Mouse (Mus musculus) hindbrain, embryonic 16.5 days (tissue): ENCODE measurements around the gene Nfix. TPM values are rescaled to one million over a fixed set of nuclear protein-coding genes. Genes with fewer than 3 reads are reported as not detected.

ENCODE experiments used
- ATAC-seq: fragments of 200-750 bp; cut with Nextera tagmentation; 2 replicates; pipeline ENCODE4 v1.8.0; 2017; ENCODE audit warnings: moderate TSS enrichment, moderate library complexity
- H3K27ac ChIP-seq: fragments of 300-500 bp; sonication (generic); 2 replicates; pipeline ENCODE4 v1.5.1; 2014; ENCODE audit warnings: low read depth, mild to moderate bottlenecking, control low read depth, low read length, moderate library complexity
- H3K27me3 ChIP-seq: fragments of 300-500 bp; sonication (generic); replicated peaks from 2 replicates; pipeline ENCODE4 v1.6.1; 2014; ENCODE audit warnings: low read length; ENCODE audit not compliant: control insufficient read depth, insufficient read depth
- H3K36me3 ChIP-seq: fragments of 300-500 bp; sonication (generic); 2 replicates; pipeline ENCODE4 v1.6.1; 2014; ENCODE audit warnings: mild to moderate bottlenecking, low read length, moderate library complexity, mixed read lengths; ENCODE audit not compliant: control insufficient read depth, insufficient read depth
- H3K4me1 ChIP-seq: fragments of 300-500 bp; sonication (generic); 2 replicates; pipeline ENCODE4 v1.6.1; 2014; ENCODE audit warnings: low read depth, low read length; ENCODE audit not compliant: control insufficient read depth, insufficient read depth
- H3K4me2 ChIP-seq: fragments of 300-500 bp; sonication (generic); 2 replicates; pipeline ENCODE4 v1.6.1; 2014; ENCODE audit warnings: mild to moderate bottlenecking, low read length, control low read depth, moderate library complexity
- H3K4me3 ChIP-seq: fragments of 300-500 bp; sonication (generic); 2 replicates; pipeline ENCODE4 v1.5.1; 2014; ENCODE audit warnings: mild to moderate bottlenecking, low read length, control low read depth, moderate library complexity
- H3K9ac ChIP-seq: fragments of 300-500 bp; sonication (generic); 2 replicates; pipeline ENCODE4 v1.6.1; 2014; ENCODE audit warnings: low read depth, mild to moderate bottlenecking, control low read depth, low read length, moderate library complexity
- H3K9me3 ChIP-seq: fragments of 300-500 bp; sonication (generic); 2 replicates; pipeline ENCODE4 v1.6.1; 2014; ENCODE audit warnings: mild to moderate bottlenecking, low read length, moderate library complexity; ENCODE audit not compliant: control insufficient read depth
- WGBS: fragments of 180-500 bp; shearing (Covaris S2); extraction: QIAGEN DNeasy Blood & Tissue Kit; methylation state at CpG from one replicate; pipeline ENCODE4 v1.1.7; 2014; 5-methylcytosine and 5-hydroxymethylcytosine counted together
- polyA plus RNA-seq: library from polyadenylated mRNA; unstranded; fragments of >200 nt; fragmentation: Nextera tagmentation; extraction: Ambion mirVana; gene quantifications from 2 replicates; pipeline ENCODE4 v1.2.1, GENCODE M21; 2015

Gene Nfix
- polyA plus RNA-seq, 1 experiment from 2014 or later = 109 TPM

DNA sequence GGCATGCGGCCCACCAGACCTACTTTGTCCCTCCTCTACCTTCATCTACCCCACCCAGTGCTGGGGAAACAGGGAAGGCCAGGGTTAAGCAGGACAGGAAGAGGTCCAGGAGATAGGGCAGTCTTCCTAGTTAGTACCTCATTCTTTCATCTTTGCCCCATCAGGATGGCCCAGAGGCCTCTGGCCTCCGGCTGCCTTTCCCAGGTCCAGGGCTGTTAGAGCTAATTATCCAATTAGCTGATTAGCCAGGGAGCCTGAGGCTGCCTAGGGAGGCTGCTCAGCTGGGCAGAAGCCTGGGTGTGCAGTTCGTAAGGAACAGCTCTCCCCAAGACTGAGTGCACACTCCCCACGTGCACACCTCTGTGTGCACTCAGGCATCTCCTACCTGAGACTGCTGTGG is 86.8 kb downstream of the Nfix start:
- H3K9me3 ChIP-seq = no peaks in the 10 kb centered on the region
- 45% methylated on average over 4 of the region's 4 CpGs for WGBS
- H3K27ac ChIP-seq = peak overlapping the region; percentile 73
- no peak overlapping the region for H3K9ac ChIP-seq
- no peak overlapping the region for H3K4me2 ChIP-seq
- peaks cover 39% of the 10 kb centered on the region for H3K4me1 ChIP-seq
- no peak overlapping the region for H3K4me3 ChIP-seq
- ATAC-seq = no peak
- H3K36me3 ChIP-seq = no peaks in the 10 kb centered on the region
- peaks cover 3% of the 10 kb centered on the region for H3K27me3 ChIP-seq

- H3K9ac ChIP-seq = no peak overlapping the region
- H3K4me1 ChIP-seq = peaks cover 43% of the 10 kb centered on the region
- no peak overlapping the region for H3K4me2 ChIP-seq
- peaks cover 3% of the 10 kb centered on the region; the same call in 1 of the 2 replicates for H3K27me3 ChIP-seq
- no peak; the same call in 1 of the 2 replicates for ATAC-seq
- WGBS = 16% methylated on average over 3 of the region's 3 CpGs
- no peaks in the 10 kb centered on the region for H3K9me3 ChIP-seq
- no peaks in the 10 kb centered on the region for H3K36me3 ChIP-seq
- H3K27ac ChIP-seq = peak overlapping the region; percentile 73
- H3K4me3 ChIP-seq = no peak overlapping the region
These were observed 87.4 kb downstream of the Nfix start for GRCm38 (mm10) chr8:84712759-84713120.

GRCm38 (mm10) chr8:84711933-84712758 is 88.0 kb downstream of the Nfix start:
- 13% methylated on average over 11 of the region's 11 CpGs for WGBS
- Histone ChIP-seq H3K4me1 (peaks cover 46% of the 10 kb centered on the region), H3K9me3 (no peaks in the 10 kb centered on the region), H3K36me3 (no peaks in the 10 kb centered on the region), H3K9ac (0 out of 2 replicates have a peak overlapping the region, but pooled peaks have one; percentile 40), H3K4me2 (no peak overlapping the region), H3K27me3 (peaks cover 7% of the 10 kb centered on the region; the same call in 1 of the 2 replicates), H3K27ac (peak overlapping the region; percentile 73), H3K4me3 (no peak overlapping the region)
- ATAC-seq = peak; percentile 85

DNA sequence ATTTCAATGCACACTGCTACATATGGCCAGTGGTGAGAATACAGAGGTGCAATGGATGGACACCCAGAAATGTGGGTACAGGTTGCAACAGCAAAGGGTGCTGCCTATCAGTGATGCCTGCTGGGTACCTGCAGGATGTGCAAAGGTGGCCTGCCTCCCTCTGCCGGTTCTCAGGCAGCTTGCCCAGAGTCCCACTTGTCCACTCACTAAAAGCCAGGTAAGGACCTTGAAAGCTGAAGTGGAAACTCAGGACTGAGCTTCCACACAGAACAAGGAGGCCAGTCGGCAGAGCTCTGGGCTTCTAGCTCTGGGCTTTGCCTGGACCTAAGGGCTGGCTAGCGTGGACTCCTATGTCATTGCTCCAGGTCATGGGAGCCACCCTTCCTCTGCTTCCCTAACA is 88.8 kb downstream of the Nfix start:
- no peak overlapping the region for H3K4me2 ChIP-seq
- no peaks in the 10 kb centered on the region for H3K9me3 ChIP-seq
- peaks cover 4% of the 10 kb centered on the region; the same call in 1 of the 2 replicates for H3K27me3 ChIP-seq
- H3K4me3 ChIP-seq = no peak overlapping the region
- 42% methylated on average over 3 of the region's 3 CpGs for WGBS
- H3K36me3 ChIP-seq = no peaks in the 10 kb centered on the region
- H3K27ac ChIP-seq = peak overlapping the region; percentile 73
- no peak overlapping the region for H3K9ac ChIP-seq
- H3K4me1 ChIP-seq = peaks cover 50% of the 10 kb centered on the region
- ATAC-seq = no peak

GRCm38 (mm10) chr8:84709931-84710330 is 90.2 kb downstream of the Nfix start:
- H3K4me3 ChIP-seq = no peak overlapping the region
- no peaks in the 10 kb centered on the region for H3K9me3 ChIP-seq
- no peak for ATAC-seq
- peaks cover 49% of the 10 kb centered on the region for H3K4me1 ChIP-seq
- H3K36me3 ChIP-seq = no peaks in the 10 kb centered on the region
- H3K4me2 ChIP-seq = no peak overlapping the region
- H3K27ac ChIP-seq = peak overlapping the region; percentile 77
- 86% methylated on average over 1 of the region's 1 CpGs for WGBS
- H3K9ac ChIP-seq = no peak overlapping the region
- H3K27me3 ChIP-seq = peaks cover 4% of the 10 kb centered on the region; the same call in 1 of the 2 replicates

- Histone ChIP-seq H3K36me3 (no peaks in the 10 kb centered on the region), H3K9ac (0 out of 2 replicates have a peak overlapping the region, but pooled peaks have one; percentile 23), H3K4me3 (no peak overlapping the region), H3K4me1 (peaks cover 45% of the 10 kb centered on the region), H3K9me3 (no peaks in the 10 kb centered on the region), H3K27ac (peak overlapping the region; percentile 77), H3K27me3 (peaks cover 4% of the 10 kb centered on the region; the same call in 1 of the 2 replicates), H3K4me2 (0 out of 2 replicates have a peak overlapping the region, but pooled peaks have one; percentile 2)
- WGBS = 6% methylated on average over 12 of the region's 12 CpGs
- ATAC-seq = peak; percentile 79
These were observed 91.2 kb downstream of the Nfix start for GRCm38 (mm10) chr8:84708774-84709475.

- 6% methylated on average over 15 of the region's 15 CpGs for WGBS
- peaks cover 41% of the 10 kb centered on the region for H3K4me1 ChIP-seq
These were observed 92.0 kb downstream of the Nfix start for GRCm38 (mm10) chr8:84708071-84708541.

GRCm38 (mm10) chr8:84707267-84707883 is 92.8 kb downstream of the Nfix start:
- H3K9ac ChIP-seq = peak overlapping the region; percentile 46

More at GRCm38 (mm10) chr8:84708071-84708541, 92.0 kb downstream of the Nfix start:
- Histone ChIP-seq H3K4me2 (peak overlapping the region; percentile 5; the same call in 1 of the 2 replicates), H3K9me3 (no peaks in the 10 kb centered on the region), H3K9ac (peak overlapping the region; percentile 17; the same call in 1 of the 2 replicates), H3K27ac (peak overlapping the region; percentile 77), H3K27me3 (peaks cover 10% of the 10 kb centered on the region; the same call in 1 of the 2 replicates), H3K4me3 (no peak overlapping the region), H3K36me3 (no peaks in the 10 kb centered on the region)
- no peak for ATAC-seq

More at GRCm38 (mm10) chr8:84707267-84707883, 92.8 kb downstream of the Nfix start:
- Histone ChIP-seq H3K4me2 (peak overlapping the region; percentile 39), H3K27me3 (peaks cover 17% of the 10 kb centered on the region), H3K4me3 (peak overlapping the region; percentile 5), H3K36me3 (no peaks in the 10 kb centered on the region), H3K9me3 (no peaks in the 10 kb centered on the region), H3K27ac (peak overlapping the region; percentile 77), H3K4me1 (peaks cover 40% of the 10 kb centered on the region)
- WGBS = 10% methylated on average over 21 of the region's 22 CpGs
- no peak for ATAC-seq
